Mouse (Mus musculus): ENCODE results near the gene Enc1. TPM values are rescaled to one million over a fixed set of nuclear protein-coding genes. Genes with fewer than 3 reads are reported as not detected.

Enc1 gene
- total and polyA plus RNA-seq, 3 experiments, result 3.7 to 7.0 (median 6.4) TPM

- Histone ChIP-seq H3K4me3 (replicated peaks in 1 of 3; ENCODE audit: low read depth in 2 of 3, low read length in 2 of 3, poor library complexity in 1 of 3) (no peak overlapping the region), H3K79me2 (replicated peaks; ENCODE audit: control insufficient read depth, extremely low read depth, insufficient read depth, poor library complexity, severe bottlenecking) (no peaks in the 10 kb centered on the region), H3K9ac (ENCODE audit: insufficient read depth, low read depth) (no peak overlapping the region), H3K27me3 (replicated peaks) (no peaks in the 10 kb centered on the region), H3K4me1 (ENCODE audit: control insufficient read depth in 1 of 2, insufficient read depth in 2 of 2) (peaks cover 12 to 30% of the 10 kb centered on the region in 2 experiments; a peak in 3 of 4 replicates), H3K4me2 (ENCODE audit: insufficient read depth, low read depth, poor library complexity, severe bottlenecking) (no peak overlapping the region), H3K9me3 (replicated peaks; ENCODE audit: low read length) (no peaks in the 10 kb centered on the region), H3K27ac (ENCODE audit: insufficient read depth, low read depth) (no peak overlapping the region), H3K36me3 (replicated peaks in 1 of 2; ENCODE audit: control insufficient read depth in 1 of 2, insufficient read depth in 1 of 2, low read length in 1 of 2) (peaks cover 15 to 64% of the 10 kb centered on the region in 2 experiments)
- no peak for TF ChIP-seq PAX5 (IDR thresholded peaks at IDR 0.05; ENCODE audit: low read length)
- TF ChIP-seq IRF4 (IDR thresholded peaks at IDR 0.05; ENCODE audit: low read depth, low read length), result no peak
- no peak for TF ChIP-seq TBP (conservative IDR thresholded peaks at IDR 0.05; ENCODE audit: low read depth, low read length)
- TF ChIP-seq EP300 (IDR thresholded peaks at IDR 0.05; ENCODE audit: low read length), result no peak
- no peak for TF ChIP-seq SIN3A (IDR thresholded peaks at IDR 0.05; ENCODE audit: low read length)
- in situ Hi-C loops (cut with MboI; ENCODE audit: low pct_ligation_motif_present, low pct_unique_long_range_greater_than_20kb, low sequenced_read_pairs) (no loop called here), dilution Hi-C loops (cut with MboI; ENCODE audit: extremely low pct_ligation_motif_present, extremely low pct_unique_long_range_greater_than_20kb, low sequenced_read_pairs) (no loop called here)
- DNase-seq (ENCODE audit: extremely low read depth), result no peak
These were observed 9.9 kb downstream of the Enc1 start for GRCm38 (mm10) chr13:97250551-97251380.

DNA sequence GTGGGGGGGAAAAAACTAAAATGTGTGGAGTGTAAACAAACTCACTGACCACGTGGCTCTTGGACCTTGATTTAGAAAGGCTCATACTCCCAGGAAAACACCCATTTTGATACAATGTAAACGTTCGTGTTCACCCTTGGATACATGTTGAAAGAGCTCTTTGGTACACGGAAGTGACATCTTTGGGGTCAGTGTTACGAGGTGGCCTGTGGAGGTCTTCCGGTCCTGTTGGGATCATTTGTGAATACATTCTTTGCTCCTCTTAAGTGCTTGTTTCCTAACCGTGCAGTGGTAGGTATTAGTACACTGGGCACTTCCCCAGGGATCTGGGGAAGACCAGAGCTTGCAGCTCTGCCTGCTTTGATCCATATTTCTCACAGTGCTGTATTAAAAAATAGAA lies 10.8 kb downstream of the Enc1 start:
- Histone ChIP-seq H3K9ac (ENCODE audit: insufficient read depth, low read depth) (no peak overlapping the region), H3K4me3 (replicated peaks in 1 of 3; ENCODE audit: low read depth in 2 of 3, low read length in 2 of 3, poor library complexity in 1 of 3) (no peak overlapping the region), H3K27ac (ENCODE audit: insufficient read depth, low read depth) (no peak overlapping the region), H3K36me3 (replicated peaks in 1 of 2; ENCODE audit: control insufficient read depth in 1 of 2, insufficient read depth in 1 of 2, low read length in 1 of 2) (peaks cover 6 to 55% of the 10 kb centered on the region in 2 experiments), H3K27me3 (replicated peaks) (no peaks in the 10 kb centered on the region), H3K79me2 (replicated peaks; ENCODE audit: control insufficient read depth, extremely low read depth, insufficient read depth, poor library complexity, severe bottlenecking) (no peaks in the 10 kb centered on the region), H3K4me2 (ENCODE audit: insufficient read depth, low read depth, poor library complexity, severe bottlenecking) (no peak overlapping the region), H3K4me1 (ENCODE audit: control insufficient read depth in 1 of 2, insufficient read depth in 2 of 2) (peaks cover 12 to 30% of the 10 kb centered on the region in 2 experiments; a peak in 3 of 4 replicates), H3K9me3 (replicated peaks; ENCODE audit: low read length) (no peaks in the 10 kb centered on the region)
- no peak for DNase-seq (ENCODE audit: extremely low read depth)
- in situ Hi-C loops (cut with MboI; ENCODE audit: low pct_ligation_motif_present, low pct_unique_long_range_greater_than_20kb, low sequenced_read_pairs) (no loop called here), dilution Hi-C loops (cut with MboI; ENCODE audit: extremely low pct_ligation_motif_present, extremely low pct_unique_long_range_greater_than_20kb, low sequenced_read_pairs) (no loop called here)
- TF ChIP-seq MEF2A (IDR thresholded peaks at IDR 0.05; ENCODE audit: borderline replicate concordance, low read depth, low read length) (no peak), PAX5 (IDR thresholded peaks at IDR 0.05; ENCODE audit: low read length) (no peak)

GRCm38 (mm10) chr13:97252469-97252868 lies 11.6 kb downstream of the Enc1 start:
- TF ChIP-seq BHLHE40 (IDR thresholded peaks at IDR 0.05; ENCODE audit: low read depth, low read length) (no peak), MEF2A (IDR thresholded peaks at IDR 0.05; ENCODE audit: borderline replicate concordance, low read depth, low read length) (no peak), MAX (IDR thresholded peaks at IDR 0.05; ENCODE audit: low read length) (no peak), USF1 (IDR thresholded peaks at IDR 0.05; ENCODE audit: low read depth, low read length) (no peak), MAZ (IDR thresholded peaks at IDR 0.05; ENCODE audit: low read depth, low read length) (no peak), CHD1 (IDR thresholded peaks at IDR 0.05; ENCODE audit: low read depth, low read length) (no peak), SMC3 (IDR thresholded peaks at IDR 0.05; ENCODE audit: low read depth, low read length) (no peak), MYC (IDR thresholded peaks at IDR 0.05; ENCODE audit: low read depth, low read length) (no peak), ELF1 (IDR thresholded peaks at IDR 0.05; ENCODE audit: low read depth, low read length) (no peak), IRF4 (IDR thresholded peaks at IDR 0.05; ENCODE audit: low read depth, low read length) (no peak)
- DNase-seq (ENCODE audit: extremely low read depth), result no peak
- Histone ChIP-seq H3K27ac (ENCODE audit: insufficient read depth, low read depth) (no peak overlapping the region), H3K4me1 (ENCODE audit: control insufficient read depth in 1 of 2, insufficient read depth in 2 of 2) (peaks cover 12 to 30% of the 10 kb centered on the region in 2 experiments; a peak in 3 of 4 replicates), H3K9me3 (replicated peaks; ENCODE audit: low read length) (no peaks in the 10 kb centered on the region), H3K36me3 (replicated peaks in 1 of 2; ENCODE audit: control insufficient read depth in 1 of 2, insufficient read depth in 1 of 2, low read length in 1 of 2) (peaks cover 4 to 48% of the 10 kb centered on the region in 2 experiments), H3K4me3 (replicated peaks in 1 of 3; ENCODE audit: low read depth in 2 of 3, low read length in 2 of 3, poor library complexity in 1 of 3) (no peak overlapping the region), H3K79me2 (replicated peaks; ENCODE audit: control insufficient read depth, extremely low read depth, insufficient read depth, poor library complexity, severe bottlenecking) (no peaks in the 10 kb centered on the region), H3K27me3 (replicated peaks) (no peaks in the 10 kb centered on the region), H3K4me2 (ENCODE audit: insufficient read depth, low read depth, poor library complexity, severe bottlenecking) (no peak overlapping the region), H3K9ac (ENCODE audit: insufficient read depth, low read depth) (no peak overlapping the region)
- in situ Hi-C loops (cut with MboI; ENCODE audit: low pct_ligation_motif_present, low pct_unique_long_range_greater_than_20kb, low sequenced_read_pairs) (no loop called here), dilution Hi-C loops (cut with MboI; ENCODE audit: extremely low pct_ligation_motif_present, extremely low pct_unique_long_range_greater_than_20kb, low sequenced_read_pairs) (no loop called here)

Measured in CH12.LX (cell line).